Mouse (Mus musculus): ENCODE measurements at regions not wholly inside any gene's neighbourhood (a gene's known extent, or its start where the extent isn't known, plus 50 kb on each side); places are given as distances from the start of the nearest gene placed in this dataset.

DNA sequence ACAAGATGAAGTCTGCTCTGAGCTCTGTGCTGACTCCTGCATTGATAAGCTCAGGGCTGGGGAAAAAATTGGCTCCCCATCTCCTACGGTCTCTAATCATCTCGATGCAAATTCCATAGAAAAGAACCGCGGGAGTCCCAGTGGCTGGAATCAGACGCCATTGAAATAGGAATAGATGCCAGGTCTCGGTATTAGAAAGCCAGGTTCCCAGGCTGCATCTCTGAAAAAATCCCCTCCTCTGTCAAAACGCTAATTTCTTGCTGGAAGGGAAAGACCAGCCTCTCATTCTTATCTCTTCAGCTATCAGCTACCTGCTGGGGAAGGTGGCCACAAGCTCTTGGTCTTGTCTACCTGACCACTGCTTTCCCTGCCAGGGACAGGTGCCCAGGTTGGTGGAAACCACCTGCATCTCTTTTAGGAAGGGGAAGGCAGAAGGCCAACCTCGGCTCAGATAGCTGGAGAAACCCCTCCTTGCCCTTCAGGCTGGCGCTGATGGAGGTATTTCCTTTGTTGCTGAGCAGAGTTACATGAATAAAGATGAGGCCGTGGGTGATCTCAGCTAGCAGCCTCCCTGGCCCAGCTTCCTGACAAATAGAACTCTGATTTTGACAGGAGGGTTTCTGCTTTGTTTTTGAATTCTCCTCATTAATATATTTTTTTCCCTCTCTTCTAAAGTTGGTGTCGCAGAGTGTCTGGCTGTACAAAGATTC lies 638.1 kb downstream of the Tbc1d22a start:
- TF ChIP-seq GATA1 (IDR thresholded peaks at IDR 0.05; ENCODE audit: borderline replicate concordance, low read length) (no peak), FLI1 (IDR thresholded peaks at IDR 0.05; ENCODE audit: low read length) (no peak)
